Mouse (Mus musculus) lung, adult 2 months (tissue): ENCODE measurements around the gene Cyp4f39.

ENCODE experiments used
- CTCF ChIP-seq: fragments of 200-500 bp; IDR thresholded peaks from 2 replicates; pipeline ENCODE4 v1.5.1; 2011; ENCODE audit warnings: mild to moderate bottlenecking, low read length, control low read depth; ENCODE audit not compliant: insufficient read depth
- POLR2A ChIP-seq: fragments of 200-500 bp; IDR thresholded peaks from 2 replicates; pipeline ENCODE4 v1.6.1; 2011; ENCODE audit warnings: low read depth, mild to moderate bottlenecking, control low read depth, low read length, borderline replicate concordance; ENCODE audit errors: extremely low read depth

GRCm38 (mm10) chr17:32522386-32522785 lies 69.9 kb downstream of the Cyp4f39 start:
- no peak for TF ChIP-seq POLR2A
- no peak for TF ChIP-seq CTCF
